24 mouse cellular contexts compared by ENCODE assay signal in genomic region chr13:75598675-75599074, GRCm38 (mm10).
A peak's percentile ranks its signal among the peaks of the same experiment; 100 is the strongest.
DNase-seq lines count a peak whose midpoint lies in the region; ATAC-seq and TF ChIP-seq lines count a peak whose summit lies in the region.
"Had no signal": no experiment of that assay in that cellular context is flagged by ENCODE, and none has a peak within 500 bp of the region (broad histone marks: within the 10 kb centered on the region; RNA-seq: fewer than 3 reads in every experiment).

No protein-coding gene starts in this region.

- TF ChIP-seq CTCF in liver, adult 2 months (IDR thresholded peaks at IDR 0.05; ENCODE audit: low read depth, low read length), result no peak

- H3K9me3 ChIP-seq in liver, embryonic 11.5 days (ENCODE audit: control insufficient read depth, low read length), result no peaks in the 10 kb centered on the region
- H3K9me3 ChIP-seq: embryonic facial prominence, embryonic 13.5 days; embryonic facial prominence, embryonic 15.5 days; forebrain, embryonic 13.5 days; forebrain, embryonic 15.5 days; G1E had no signal

- H3K9ac ChIP-seq in liver, adult 2 months (ENCODE audit: low read depth, low read length), result no peak overlapping the region
- H3K9ac ChIP-seq in liver, embryonic 11.5 days (ENCODE audit: low read depth, low read length), result no peak overlapping the region
- H3K9ac ChIP-seq: embryonic facial prominence, embryonic 13.5 days; embryonic facial prominence, embryonic 15.5 days; forebrain, embryonic 13.5 days; forebrain, embryonic 15.5 days; forebrain, postnatal 0 days had no signal

- no peak for ATAC-seq in liver, embryonic 11.5 days (replicated peaks; ENCODE audit: low FRiP score)
- peak; percentile 40; the same call in 1 of the 2 replicates for ATAC-seq in megakaryocyte, adult 5-6 weeks (ENCODE audit: poor library complexity, severe bottlenecking)
- ATAC-seq: CD4-positive, CD25-positive, alpha-beta regulatory T cell, adult 4 months; forebrain, embryonic 13.5 days; forebrain, embryonic 15.5 days; forebrain, postnatal 0 days had no signal

- no peaks in the 10 kb centered on the region for H3K79me2 ChIP-seq in liver, adult 2 months (ENCODE audit: control insufficient read depth, insufficient read depth, low read length)

- no peak overlapping the region for H3K4me2 ChIP-seq in liver, embryonic 11.5 days
- H3K4me2 ChIP-seq: embryonic facial prominence, embryonic 13.5 days; embryonic facial prominence, embryonic 15.5 days; forebrain, embryonic 13.5 days; forebrain, embryonic 15.5 days had no signal

- no peak overlapping the region for H3K27ac ChIP-seq in liver, adult 2 months (replicated peaks; ENCODE audit: insufficient read depth, low read depth, low read length)
- no peak overlapping the region for H3K27ac ChIP-seq in liver, embryonic 11.5 days (ENCODE audit: low read depth, low read length)
- H3K27ac ChIP-seq: embryonic facial prominence, embryonic 13.5 days; embryonic facial prominence, embryonic 15.5 days; forebrain, embryonic 13.5 days; forebrain, embryonic 15.5 days had no signal

- no peaks in the 10 kb centered on the region for H3K27me3 ChIP-seq in liver, adult 2 months (ENCODE audit: control insufficient read depth, insufficient read depth, low read length)
- H3K27me3 ChIP-seq in liver, embryonic 11.5 days (replicated peaks; ENCODE audit: control insufficient read depth, insufficient read depth, low read length), result no peaks in the 10 kb centered on the region
- H3K27me3 ChIP-seq: CH12.LX; embryonic facial prominence, embryonic 13.5 days; embryonic facial prominence, embryonic 15.5 days; forebrain, embryonic 13.5 days; forebrain, embryonic 15.5 days had no signal

- peak; percentile 56 for DNase-seq in liver, adult 2 months (ENCODE audit: extremely low read depth, low read depth, low spot score)
- DNase-seq in liver, embryonic 11.5 days (ENCODE audit: low spot score), result no peak
- peak; percentile 31 for DNase-seq in fat pad, adult 2 months (ENCODE audit: extremely low read depth, low read depth, low spot score)
- no peak for DNase-seq in urinary bladder, postnatal 4 days (ENCODE audit: low spot score in 2 of 2)
- no peak for DNase-seq in ovary, postnatal 14 days (ENCODE audit: low spot score)
- DNase-seq in frontal cortex, postnatal 14 days (ENCODE audit: low spot score in 2 of 2), result no peak
- DNase-seq: B cell, adult 2 months; cerebellum, adult 11 months; cerebellum, adult 18-20 months; cerebellum, adult 8-10 months; cerebellum, adult 9-11 months; cerebellum, postnatal 14 days; cerebellum, postnatal 36 days; embryo, embryonic 11 days; forebrain, postnatal 0 days had no signal

- WGBS in liver, adult 2 months, result 50% methylated on average over 1 of the region's 1 CpGs
- 92% methylated on average over 1 of the region's 1 CpGs for WGBS in liver, embryonic 11.5 days

- no peak overlapping the region for H3K4me3 ChIP-seq in liver, adult 2 months (ENCODE audit: insufficient read depth, low read depth, low read length)
- H3K4me3 ChIP-seq in liver, embryonic 11.5 days (ENCODE audit: low read depth, low read length), result no peak overlapping the region
- H3K4me3 ChIP-seq: embryonic facial prominence, embryonic 13.5 days; embryonic facial prominence, embryonic 15.5 days; erythroblast, embryonic 14.5 days; forebrain, embryonic 13.5 days; forebrain, embryonic 15.5 days had no signal

- no peaks in the 10 kb centered on the region for H3K4me1 ChIP-seq in liver, adult 2 months (ENCODE audit: control insufficient read depth, insufficient read depth, low read length)
- H3K4me1 ChIP-seq in liver, embryonic 11.5 days (replicated peaks; ENCODE audit: control insufficient read depth, insufficient read depth, low read length), result no peaks in the 10 kb centered on the region
- H3K4me1 ChIP-seq: embryonic facial prominence, embryonic 13.5 days; embryonic facial prominence, embryonic 15.5 days; forebrain, embryonic 13.5 days; forebrain, embryonic 15.5 days had no signal

- H3K36me3 ChIP-seq in liver, adult 2 months (ENCODE audit: control insufficient read depth, insufficient read depth, low read length), result no peaks in the 10 kb centered on the region
- H3K36me3 ChIP-seq in liver, embryonic 11.5 days (ENCODE audit: control insufficient read depth, insufficient read depth, low read length), result no peaks in the 10 kb centered on the region
- H3K36me3 ChIP-seq: embryonic facial prominence, embryonic 13.5 days; embryonic facial prominence, embryonic 15.5 days; forebrain, embryonic 15.5 days; G1E had no signal

- TF ChIP-seq POLR2A in liver, adult 2 months (IDR thresholded peaks at IDR 0.05; ENCODE audit: extremely low read depth, insufficient read depth, low read length), result no peak

Comparison
In these comparisons a context has a peak if more than half of its experiments do, and no peak if none do; other contexts are left out.
1. DNase-seq: peak in liver, adult 2 months (single experiment) and fat pad, adult 2 months (single experiment); none in liver, embryonic 11.5 days (single experiment), urinary bladder, postnatal 4 days (0 of 2), ovary, postnatal 14 days (single experiment) and frontal cortex, postnatal 14 days (0 of 2).